18 mouse cellular contexts compared by ENCODE assay signal in the genomic region with DNA sequence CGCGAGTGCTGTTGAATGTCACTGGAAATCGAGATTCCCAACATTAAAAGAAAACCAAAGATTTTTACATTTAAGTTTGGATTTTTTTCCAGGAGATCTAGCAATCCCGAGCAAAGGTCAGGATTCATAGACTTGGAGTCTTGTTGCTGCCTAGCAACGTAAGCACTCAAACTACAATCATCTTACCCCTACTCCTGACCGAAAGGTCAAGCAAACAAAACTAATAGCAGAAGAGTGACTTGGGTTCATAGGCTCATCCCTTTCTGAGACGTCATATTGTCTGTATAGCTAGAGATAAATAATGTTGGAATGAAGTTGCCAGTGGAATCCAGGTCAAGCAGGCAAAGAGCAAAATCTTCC.
DNase-seq lines count a peak whose midpoint lies in the region; ATAC-seq and TF ChIP-seq lines count a peak whose summit lies in the region.
"Had no signal": no experiment of that assay in that cellular context is flagged by ENCODE, and none has a peak within 500 bp of the region (broad histone marks: within the 10 kb centered on the region; RNA-seq: fewer than 3 reads in every experiment).

No protein-coding gene starts in this region.

- no peak overlapping the region for H3K4me3 ChIP-seq in liver, adult 2 months (ENCODE audit: insufficient read depth, low read depth, low read length)
- H3K4me3 ChIP-seq in liver, embryonic 12.5 days: no peak overlapping the region
- H3K4me3 ChIP-seq in brown adipose tissue, adult 24 weeks (ENCODE audit: insufficient read depth, low read depth, low read length): no peak overlapping the region
- H3K4me3 ChIP-seq in intestine, embryonic 16.5 days (ENCODE audit: low read length): no peak overlapping the region
- H3K4me3 ChIP-seq: embryonic facial prominence, embryonic 15.5 days; erythroblast, embryonic 14.5 days; forebrain, embryonic 10.5 days; heart, adult 2 months; heart, embryonic 12.5 days; hindbrain, embryonic 10.5 days had no signal

- no peak overlapping the region for H3K27ac ChIP-seq in liver, adult 2 months (replicated peaks; ENCODE audit: insufficient read depth, low read depth, low read length)
- no peak overlapping the region for H3K27ac ChIP-seq in liver, embryonic 12.5 days
- peak overlapping the region; percentile 48; the same call in 1 of the 2 replicates for H3K27ac ChIP-seq in brown adipose tissue, adult 24 weeks (replicated peaks; ENCODE audit: low read depth, low read length)
- no peak overlapping the region for H3K27ac ChIP-seq in intestine, embryonic 16.5 days (ENCODE audit: low read length)
- H3K27ac ChIP-seq: embryonic facial prominence, embryonic 15.5 days; forebrain, embryonic 10.5 days; heart, adult 2 months; hindbrain, embryonic 10.5 days; hindbrain, embryonic 14.5 days had no signal

- no peaks in the 10 kb centered on the region for H3K79me2 ChIP-seq in liver, adult 2 months (ENCODE audit: control insufficient read depth, insufficient read depth, low read length)

- no peak overlapping the region for H3K4me2 ChIP-seq in liver, embryonic 12.5 days
- H3K4me2 ChIP-seq in intestine, embryonic 16.5 days (ENCODE audit: low read depth, low read length): peak overlapping the region; percentile 47; the same call in 1 of the 2 replicates
- H3K4me2 ChIP-seq: embryonic facial prominence, embryonic 15.5 days; heart, embryonic 12.5 days; hindbrain, embryonic 14.5 days had no signal

- no peak overlapping the region for H3K9ac ChIP-seq in liver, adult 2 months (ENCODE audit: low read depth, low read length)
- H3K9ac ChIP-seq in liver, embryonic 12.5 days: no peak overlapping the region
- H3K9ac ChIP-seq in intestine, embryonic 16.5 days (ENCODE audit: low read depth, low read length): peak overlapping the region; percentile 39; the same call in 1 of the 2 replicates
- H3K9ac ChIP-seq: embryonic facial prominence, embryonic 15.5 days; heart, embryonic 12.5 days; hindbrain, embryonic 14.5 days had no signal

- DNase-seq in liver, adult 2 months (ENCODE audit: extremely low read depth, low read depth, low spot score): peak; percentile 66
- DNase-seq in frontal cortex, adult 2 months (ENCODE audit: extremely low spot score in 1 of 2, low spot score in 1 of 2): no peak
- DNase-seq: adrenal gland, adult 2 months; embryo, embryonic 11 days; gastrocnemius, postnatal 36 days had no signal

- ATAC-seq in liver, embryonic 12.5 days: no peak
- peak; percentile 65 for ATAC-seq in intestine, embryonic 16.5 days
- ATAC-seq in granulocyte monocyte progenitor cell, adult 5-6 weeks (replicated peaks; ENCODE audit: poor library complexity, severe bottlenecking): no peak
- ATAC-seq: Patski had no signal

- H3K27me3 ChIP-seq in liver, adult 2 months (ENCODE audit: control insufficient read depth, insufficient read depth, low read length): no peaks in the 10 kb centered on the region
- H3K27me3 ChIP-seq in liver, embryonic 12.5 days (replicated peaks): 0 out of 2 replicates have a peak, but pooled peaks cover 9% of the 10 kb centered on the region
- no peaks in the 10 kb centered on the region for H3K27me3 ChIP-seq in intestine, embryonic 16.5 days (replicated peaks; ENCODE audit: control insufficient read depth, insufficient read depth, low read length)
- H3K27me3 ChIP-seq: CH12.LX; embryonic facial prominence, embryonic 15.5 days; heart, embryonic 12.5 days; Patski had no signal

- H3K36me3 ChIP-seq in liver, adult 2 months (ENCODE audit: control insufficient read depth, insufficient read depth, low read length): no peaks in the 10 kb centered on the region
- H3K36me3 ChIP-seq in liver, embryonic 12.5 days: no peaks in the 10 kb centered on the region
- H3K36me3 ChIP-seq in intestine, embryonic 16.5 days (ENCODE audit: control insufficient read depth, insufficient read depth, low read length): no peaks in the 10 kb centered on the region
- H3K36me3 ChIP-seq: embryonic facial prominence, embryonic 15.5 days; forebrain, embryonic 10.5 days; heart, embryonic 12.5 days; hindbrain, embryonic 10.5 days had no signal

- peaks cover 9% of the 10 kb centered on the region; the same call in 1 of the 2 replicates for H3K4me1 ChIP-seq in liver, adult 2 months (ENCODE audit: control insufficient read depth, insufficient read depth, low read length)
- no peaks in the 10 kb centered on the region for H3K4me1 ChIP-seq in liver, embryonic 12.5 days
- peaks cover 10% of the 10 kb centered on the region for H3K4me1 ChIP-seq in brown adipose tissue, adult 24 weeks (ENCODE audit: control insufficient read depth, insufficient read depth, insufficient read length, low read length)
- peaks cover 11% of the 10 kb centered on the region; the same call in 1 of the 2 replicates for H3K4me1 ChIP-seq in intestine, embryonic 16.5 days (ENCODE audit: control insufficient read depth, insufficient read depth, low read length)
- H3K4me1 ChIP-seq: embryonic facial prominence, embryonic 15.5 days; forebrain, embryonic 10.5 days; hindbrain, embryonic 10.5 days had no signal

- H3K9me3 ChIP-seq in liver, embryonic 12.5 days (replicated peaks): no peaks in the 10 kb centered on the region
- no peaks in the 10 kb centered on the region for H3K9me3 ChIP-seq in intestine, embryonic 16.5 days (ENCODE audit: control insufficient read depth, low read length)
- H3K9me3 ChIP-seq: embryonic facial prominence, embryonic 15.5 days; forebrain, embryonic 10.5 days; heart, embryonic 12.5 days; hindbrain, embryonic 10.5 days had no signal

- WGBS in liver, adult 2 months: 21% methylated on average over 7 of the region's 7 CpGs
- 74% methylated on average over 7 of the region's 7 CpGs for WGBS in liver, embryonic 12.5 days (ENCODE audit: insufficient replicate concordance)
- 56% methylated on average over 7 of the region's 7 CpGs for WGBS in intestine, embryonic 16.5 days

- TF ChIP-seq CTCF in liver, adult 2 months (IDR thresholded peaks at IDR 0.05; ENCODE audit: low read depth, low read length): no peak

- no peak for TF ChIP-seq POLR2A in liver, adult 2 months (IDR thresholded peaks at IDR 0.05; ENCODE audit: extremely low read depth, insufficient read depth, low read length)
